Mouse (Mus musculus): Measurements from ENCODE around the gene Fdxr. TPM values are rescaled to one million over a fixed set of nuclear protein-coding genes. Genes with fewer than 3 reads are reported as not detected.

The Fdxr gene
- polyA plus RNA-seq, 1 experiment: 13.9 TPM

- Histone ChIP-seq H3K27me3 (ENCODE audit: control insufficient read depth, insufficient read depth, insufficient read length) (peaks cover 72% of the 10 kb centered on the region), H3ac (ENCODE audit: control insufficient read depth, insufficient read length) (no peak overlapping the region), H3K36me3 (ENCODE audit: control insufficient read depth, insufficient read depth) (no peaks in the 10 kb centered on the region), H3K4me2 (ENCODE audit: low read depth) (no peak overlapping the region), H3K4me3 (no peak overlapping the region), H3K79me2 (ENCODE audit: control insufficient read depth, insufficient read depth) (no peaks in the 10 kb centered on the region)
- TF ChIP-seq TCF3 (IDR thresholded peaks at IDR 0.05; ENCODE audit: insufficient read length, low read depth) (no peak), REST (IDR thresholded peaks at IDR 0.05; ENCODE audit: insufficient read depth, insufficient read length) (no peak), MYOD1 (IDR thresholded peaks at IDR 0.05; ENCODE audit: control insufficient read depth in 1 of 3, insufficient read length in 2 of 3, low read depth in 2 of 3) (no peak), E2F4 (IDR thresholded peaks at IDR 0.05; ENCODE audit: insufficient read depth) (no peak), TCF12 (IDR thresholded peaks at IDR 0.05; ENCODE audit: insufficient read depth, poor library complexity, severe bottlenecking) (no peak), MYOG (IDR thresholded peaks at IDR 0.05; ENCODE audit: control insufficient read depth in 1 of 3, insufficient read depth in 1 of 3, insufficient read length in 2 of 3, low read depth in 2 of 3) (no peak), POLR2AphosphoS2 (IDR thresholded peaks at IDR 0.05; ENCODE audit: insufficient read length, low read depth) (no peak), SRF (IDR thresholded peaks at IDR 0.05; ENCODE audit: control insufficient read depth, insufficient read length, low read depth) (no peak), USF1 (IDR thresholded peaks at IDR 0.05; ENCODE audit: low read depth) (no peak), CEBPB (IDR thresholded peaks at IDR 0.05; ENCODE audit: insufficient read depth, poor library complexity, severe bottlenecking) (no peak), MAX (IDR thresholded peaks at IDR 0.05; ENCODE audit: low read depth) (no peak), POLR2A (IDR thresholded peaks at IDR 0.05; ENCODE audit: insufficient read length, low read depth) (no peak)
These were observed 26.3 kb downstream of the Fdxr start for GRCm38 (mm10) chr11:115250405-115251090.

GRCm38 (mm10) chr11:115249721-115250404 is 27.0 kb downstream of the Fdxr start:
- H3ac ChIP-seq (ENCODE audit: control insufficient read depth, insufficient read length): no peak overlapping the region
- no peaks in the 10 kb centered on the region for H3K36me3 ChIP-seq (ENCODE audit: control insufficient read depth, insufficient read depth)
- no peak overlapping the region for H3K4me2 ChIP-seq (ENCODE audit: low read depth)
- no peaks in the 10 kb centered on the region for H3K79me2 ChIP-seq (ENCODE audit: control insufficient read depth, insufficient read depth)
- TF ChIP-seq MAX (IDR thresholded peaks at IDR 0.05; ENCODE audit: low read depth) (no peak), SRF (IDR thresholded peaks at IDR 0.05; ENCODE audit: control insufficient read depth, insufficient read length, low read depth) (no peak), MYOD1 (IDR thresholded peaks at IDR 0.05; ENCODE audit: control insufficient read depth in 1 of 3, insufficient read length in 2 of 3, low read depth in 2 of 3) (no peak), POLR2A (IDR thresholded peaks at IDR 0.05; ENCODE audit: insufficient read length, low read depth) (no peak), REST (IDR thresholded peaks at IDR 0.05; ENCODE audit: insufficient read depth, insufficient read length) (no peak), TCF12 (IDR thresholded peaks at IDR 0.05; ENCODE audit: insufficient read depth, poor library complexity, severe bottlenecking) (no peak), CEBPB (IDR thresholded peaks at IDR 0.05; ENCODE audit: insufficient read depth, poor library complexity, severe bottlenecking) (no peak), E2F4 (IDR thresholded peaks at IDR 0.05; ENCODE audit: insufficient read depth) (no peak), MYOG (IDR thresholded peaks at IDR 0.05; ENCODE audit: control insufficient read depth in 1 of 3, insufficient read depth in 1 of 3, insufficient read length in 2 of 3, low read depth in 2 of 3) (no peak), TCF3 (IDR thresholded peaks at IDR 0.05; ENCODE audit: insufficient read length, low read depth) (no peak), USF1 (IDR thresholded peaks at IDR 0.05; ENCODE audit: low read depth) (no peak)
- no peak overlapping the region for H3K4me3 ChIP-seq
- H3K27me3 ChIP-seq (ENCODE audit: control insufficient read depth, insufficient read depth, insufficient read length): peaks cover 65% of the 10 kb centered on the region

- Histone ChIP-seq H3ac (ENCODE audit: control insufficient read depth, insufficient read length) (no peak overlapping the region), H3K36me3 (ENCODE audit: control insufficient read depth, insufficient read depth) (no peaks in the 10 kb centered on the region), H3K4me2 (ENCODE audit: low read depth) (no peak overlapping the region), H3K79me2 (ENCODE audit: control insufficient read depth, insufficient read depth) (no peaks in the 10 kb centered on the region), H3K4me3 (no peak overlapping the region), H3K27me3 (ENCODE audit: control insufficient read depth, insufficient read depth, insufficient read length) (peaks cover 50% of the 10 kb centered on the region)
- no peak for TF ChIP-seq E2F4 (IDR thresholded peaks at IDR 0.05; ENCODE audit: insufficient read depth)
- peak in 1 of 3 experiments; percentile 36 for TF ChIP-seq MYOG (IDR thresholded peaks at IDR 0.05; ENCODE audit: control insufficient read depth in 1 of 3, insufficient read depth in 1 of 3, insufficient read length in 2 of 3, low read depth in 2 of 3)
- TF ChIP-seq MYOD1 (IDR thresholded peaks at IDR 0.05; ENCODE audit: control insufficient read depth in 1 of 3, insufficient read length in 2 of 3, low read depth in 2 of 3): peak in 1 of 3 experiments; percentile 14
These were observed 28.9 kb downstream of the Fdxr start for GRCm38 (mm10) chr11:115247945-115248344.

- Histone ChIP-seq H3K79me2 (ENCODE audit: control insufficient read depth, insufficient read depth) (no peaks in the 10 kb centered on the region), H3K27me3 (ENCODE audit: control insufficient read depth, insufficient read depth, insufficient read length) (peaks cover 43% of the 10 kb centered on the region), H3ac (ENCODE audit: control insufficient read depth, insufficient read length) (no peak overlapping the region), H3K4me2 (ENCODE audit: low read depth) (no peak overlapping the region), H3K36me3 (ENCODE audit: control insufficient read depth, insufficient read depth) (no peaks in the 10 kb centered on the region), H3K4me3 (no peak overlapping the region)
- TF ChIP-seq CEBPB (IDR thresholded peaks at IDR 0.05; ENCODE audit: insufficient read depth, poor library complexity, severe bottlenecking): no peak
- no peak for TF ChIP-seq TCF12 (IDR thresholded peaks at IDR 0.05; ENCODE audit: insufficient read depth, poor library complexity, severe bottlenecking)
- TF ChIP-seq REST (IDR thresholded peaks at IDR 0.05; ENCODE audit: insufficient read depth, insufficient read length): no peak
- TF ChIP-seq POLR2A (IDR thresholded peaks at IDR 0.05; ENCODE audit: insufficient read length, low read depth): no peak
- TF ChIP-seq SRF (IDR thresholded peaks at IDR 0.05; ENCODE audit: control insufficient read depth, insufficient read length, low read depth): no peak
- TF ChIP-seq MAX (IDR thresholded peaks at IDR 0.05; ENCODE audit: low read depth): no peak
- TF ChIP-seq MYOG (IDR thresholded peaks at IDR 0.05; ENCODE audit: control insufficient read depth in 1 of 3, insufficient read depth in 1 of 3, insufficient read length in 2 of 3, low read depth in 2 of 3): no peak
- TF ChIP-seq E2F4 (IDR thresholded peaks at IDR 0.05; ENCODE audit: insufficient read depth): no peak
- no peak for TF ChIP-seq POLR2AphosphoS2 (IDR thresholded peaks at IDR 0.05; ENCODE audit: insufficient read length, low read depth)
- TF ChIP-seq TCF3 (IDR thresholded peaks at IDR 0.05; ENCODE audit: insufficient read length, low read depth): no peak
- TF ChIP-seq MYOD1 (IDR thresholded peaks at IDR 0.05; ENCODE audit: control insufficient read depth in 1 of 3, insufficient read length in 2 of 3, low read depth in 2 of 3): no peak
- TF ChIP-seq USF1 (IDR thresholded peaks at IDR 0.05; ENCODE audit: low read depth): no peak
These were observed 29.6 kb downstream of the Fdxr start for GRCm38 (mm10) chr11:115247240-115247639.
